Mouse (Mus musculus) liver, postnatal 0 days (tissue): ENCODE data around the gene Tcfl5. TPM values are rescaled to one million over a fixed set of nuclear protein-coding genes. Genes with fewer than 3 reads are reported as not detected.

Source experiments
- ATAC-seq: fragments of 200-750 bp; cut with Nextera tagmentation; 2 replicates; pipeline ENCODE4 v1.8.0; 2017; ENCODE audit warnings: mild to moderate bottlenecking, moderate library complexity
- DNase-seq: peaks from one replicate; pipeline ENCODE4 v3.0.0-alpha.2; 2016
- H3K27ac ChIP-seq: fragments of 300-500 bp; sonication (generic); 2 replicates; pipeline ENCODE4 v1.5.1; 2014; ENCODE audit warnings: antibody characterized with exemption, moderate library complexity, mild to moderate bottlenecking, low read depth
- H3K27me3 ChIP-seq: fragments of 300-500 bp; sonication (generic); 2 replicates; pipeline ENCODE4 v1.6.1; 2014; ENCODE audit warnings: low read length, control low read depth, mixed read lengths; ENCODE audit not compliant: insufficient read depth
- H3K36me3 ChIP-seq: fragments of 300-500 bp; sonication (generic); replicated peaks from 2 replicates; pipeline ENCODE4 v1.6.1; 2014; ENCODE audit warnings: mild to moderate bottlenecking, control low read depth, low read length, moderate library complexity, mixed read lengths; ENCODE audit not compliant: insufficient read depth
- H3K4me1 ChIP-seq: fragments of 300-500 bp; sonication (generic); 2 replicates; pipeline ENCODE4 v1.6.1; 2014; ENCODE audit warnings: antibody characterized with exemption, mild to moderate bottlenecking, control low read depth; ENCODE audit not compliant: insufficient read depth
- H3K4me2 ChIP-seq: fragments of 300-500 bp; sonication (generic); 2 replicates; pipeline ENCODE4 v1.6.1; 2014; ENCODE audit warnings: low read depth, mild to moderate bottlenecking, low read length, moderate library complexity, mixed read lengths
- H3K4me3 ChIP-seq: fragments of 300-500 bp; sonication (generic); 2 replicates; pipeline ENCODE4 v1.5.1; 2014; ENCODE audit warnings: low read depth, low read length
- H3K9ac ChIP-seq: fragments of 300-500 bp; sonication (generic); replicated peaks from 2 replicates; pipeline ENCODE4 v1.6.1; 2014; ENCODE audit warnings: mild to moderate bottlenecking, moderate library complexity
- H3K9me3 ChIP-seq: fragments of 300-500 bp; sonication (generic); 2 replicates; pipeline ENCODE4 v1.6.1; 2016; ENCODE audit warnings: mild to moderate bottlenecking, control low read depth, low read length, mixed read lengths
- CTCF ChIP-seq: sonication (generic); IDR thresholded peaks from 2 replicates; pipeline ENCODE4 v1.5.1; 2016; ENCODE audit warnings: antibody characterized with exemption, low read depth
- EP300 ChIP-seq: IDR thresholded peaks from 2 replicates; pipeline ENCODE4 v1.6.1; 2016; ENCODE audit warnings: antibody characterized with exemption, low read depth, mild to moderate bottlenecking
- WGBS: fragments of 180-500 bp; shearing (Covaris S2); extraction: QIAGEN DNeasy Blood & Tissue Kit; methylation state at CpG from one replicate; pipeline ENCODE4 v1.1.7; 2014; ENCODE audit not compliant: insufficient replicate concordance; 5-methylcytosine and 5-hydroxymethylcytosine counted together
- polyA plus RNA-seq: library from polyadenylated mRNA; unstranded; fragments of >200 nt; fragmentation: Nextera tagmentation; extraction: Ambion mirVana; gene quantifications from 2 replicates; pipeline ENCODE4 v1.2.1, GENCODE M21; 2015

The Tcfl5 gene
- polyA plus RNA-seq, 1 experiment from 2014 or later, result not detected

GRCm38 (mm10) chr2:180610283-180610682, 32.2 kb downstream of the Tcfl5 start:
- no peak for DNase-seq
- peak; percentile 55 for ATAC-seq
- no peak overlapping the region for H3K9ac ChIP-seq
- no peak overlapping the region for H3K4me3 ChIP-seq
- TF ChIP-seq CTCF (no peak), EP300 (no peak)
- no peak overlapping the region for H3K4me2 ChIP-seq
- peak overlapping the region; percentile 35; the same call in 1 of the 2 replicates for H3K27ac ChIP-seq
- no peaks in the 10 kb centered on the region for H3K36me3 ChIP-seq
- H3K9me3 ChIP-seq, result no peaks in the 10 kb centered on the region
- H3K27me3 ChIP-seq, result no peaks in the 10 kb centered on the region
- peaks cover 5% of the 10 kb centered on the region; the same call in 1 of the 2 replicates for H3K4me1 ChIP-seq
- 52% methylated on average over 4 of the region's 4 CpGs for WGBS

- Histone ChIP-seq H3K27ac (no peak overlapping the region), H3K9ac (no peak overlapping the region), H3K27me3 (no peaks in the 10 kb centered on the region), H3K36me3 (no peaks in the 10 kb centered on the region), H3K4me1 (peaks cover under 1% of the 10 kb centered on the region; the same call in 1 of the 2 replicates), H3K4me3 (no peak overlapping the region), H3K4me2 (no peak overlapping the region), H3K9me3 (no peaks in the 10 kb centered on the region)
- DNase-seq (no peak), ATAC-seq (no peak)
- TF ChIP-seq EP300 (no peak), CTCF (no peak)
- WGBS, result 66% methylated on average over 6 of the region's 6 CpGs
These were observed 37.7 kb downstream of the Tcfl5 start for GRCm38 (mm10) chr2:180604781-180605180.

- TF ChIP-seq EP300 (no peak), CTCF (no peak)
- ATAC-seq (no peak), DNase-seq (no peak)
- no peak overlapping the region for H3K27ac ChIP-seq
- H3K36me3 ChIP-seq, result no peaks in the 10 kb centered on the region
- peaks cover 12% of the 10 kb centered on the region; the same call in 1 of the 2 replicates for H3K27me3 ChIP-seq
- H3K9me3 ChIP-seq, result no peaks in the 10 kb centered on the region
- H3K4me3 ChIP-seq, result no peak overlapping the region
- WGBS, result 32% methylated on average over 9 of the region's 9 CpGs
- H3K9ac ChIP-seq, result no peak overlapping the region
- no peaks in the 10 kb centered on the region for H3K4me1 ChIP-seq
- H3K4me2 ChIP-seq, result no peak overlapping the region
These were observed 41.9 kb downstream of the Tcfl5 start for GRCm38 (mm10) chr2:180600569-180601021.

GRCm38 (mm10) chr2:180598157-180598705, 44.3 kb downstream of the Tcfl5 start:
- Histone ChIP-seq H3K4me3 (no peak overlapping the region; the same call in 1 of the 2 replicates), H3K27ac (no peak overlapping the region), H3K4me1 (no peaks in the 10 kb centered on the region), H3K27me3 (peaks cover 12% of the 10 kb centered on the region; the same call in 1 of the 2 replicates), H3K9ac (no peak overlapping the region), H3K9me3 (no peaks in the 10 kb centered on the region), H3K4me2 (no peak overlapping the region; the same call in 1 of the 2 replicates), H3K36me3 (peaks cover 17% of the 10 kb centered on the region)
- ATAC-seq (no peak), DNase-seq (no peak)
- TF ChIP-seq CTCF (no peak), EP300 (no peak)
- 7% methylated on average over 32 of the region's 41 CpGs for WGBS

GRCm38 (mm10) chr2:180597490-180597889, 45.0 kb downstream of the Tcfl5 start, which contains the start of gene Col9a3:
TSS of gene Col9a3 (plus strand) at chr2:180597790.
- no peak within 1 kb of the TSS; the same call in 1 of the 2 replicates for H3K4me2 ChIP-seq
- no peak within 1 kb of the TSS; the same call in 1 of the 2 replicates for H3K4me3 ChIP-seq
- peaks cover 12% of the 10 kb centered on the region; the same call in 1 of the 2 replicates for H3K27me3 ChIP-seq
- 53% methylated on average over 4 of the region's 4 CpGs for WGBS
- TF ChIP-seq CTCF (no peak), EP300 (no peak)
- no peaks in the 10 kb centered on the region for H3K9me3 ChIP-seq
- H3K27ac ChIP-seq, result no peak within 1 kb of the TSS
- DNase-seq, result no peak
- no peak for ATAC-seq
- no peak within 1 kb of the TSS for H3K9ac ChIP-seq
- H3K36me3 ChIP-seq, result peaks cover 24% of the 10 kb centered on the region
- H3K4me1 ChIP-seq, result no peaks in the 10 kb centered on the region

- Histone ChIP-seq H3K9ac (peak within 1 kb of the TSS; percentile 79), H3K27me3 (no peaks in the 10 kb centered on the region), H3K4me1 (peaks cover 12% of the 10 kb centered on the region), H3K27ac (peak within 1 kb of the TSS; percentile 84), H3K4me3 (peak within 1 kb of the TSS; percentile 69), H3K4me2 (peak within 1 kb of the TSS; percentile 94), H3K36me3 (peaks cover 51% of the 10 kb centered on the region), H3K9me3 (no peaks in the 10 kb centered on the region)
- TF ChIP-seq EP300 (no peak), CTCF (peak; percentile 46)
- ATAC-seq, result peak; percentile 94
- DNase-seq, result peak; percentile 89
- WGBS, result under 1% methylated on average over 57 of the region's 67 CpGs
These were observed 53.2 kb downstream of the Tcfl5 start, which contains the start of gene Ogfr for GRCm38 (mm10) chr2:180589123-180589831. TSS of gene Ogfr (plus strand) at chr2:180589245.
